Mouse (Mus musculus) kidney, postnatal 14 days (tissue): ENCODE data around the gene Dnajc1.

Experiments used
- DNase-seq: peaks from one replicate; pipeline ENCODE4 v3.0.0; 2022; ENCODE audit warnings: mixed read lengths

The Dnajc1 gene

GRCm38 (mm10) chr2:18188367-18188766 lies 204.3 kb downstream of the Dnajc1 start:
- no peak for DNase-seq

DNA sequence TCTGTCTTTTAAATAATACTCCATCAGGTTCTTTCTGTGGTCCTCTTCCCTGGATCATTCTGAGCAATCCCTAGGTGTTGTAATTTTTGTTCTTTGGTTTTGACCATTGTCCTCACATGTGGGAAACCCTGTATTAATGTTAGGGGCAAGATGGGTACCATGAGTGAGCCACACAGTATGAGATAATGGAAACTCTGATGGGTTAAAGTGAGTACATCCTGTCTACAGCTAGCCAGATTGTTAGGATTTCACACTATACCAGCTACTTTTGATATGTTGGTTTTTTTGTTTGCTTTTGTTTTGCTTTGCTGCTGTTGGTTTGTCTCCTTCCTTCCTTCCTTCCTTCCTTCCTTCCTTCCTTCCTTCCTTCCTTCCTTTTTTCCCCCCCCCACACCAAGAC lies 209.6 kb downstream of the Dnajc1 start:
- no peak for DNase-seq

- DNase-seq = no peak
These were observed 211.0 kb downstream of the Dnajc1 start for GRCm38 (mm10) chr2:18181631-18182030.

DNA sequence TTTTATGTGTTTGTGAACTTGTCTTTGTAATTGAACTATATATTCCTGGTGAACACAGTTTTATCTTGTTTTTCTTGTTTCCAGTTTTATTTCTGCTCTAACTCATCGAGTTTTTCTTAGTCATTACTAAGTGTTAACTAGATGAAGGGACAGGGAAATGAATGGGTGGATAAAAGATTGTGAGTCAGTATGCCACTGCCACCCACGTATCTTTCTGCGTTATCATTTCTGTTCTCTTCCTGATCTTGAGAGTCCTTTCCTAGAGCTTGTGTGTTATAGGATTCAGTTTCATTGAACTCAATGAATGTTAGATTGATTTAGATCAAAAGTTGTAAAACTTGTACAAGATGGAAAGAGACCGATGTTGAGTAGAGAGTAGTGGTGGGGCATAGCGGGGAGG lies 212.3 kb downstream of the Dnajc1 start:
- no peak for DNase-seq

DNA sequence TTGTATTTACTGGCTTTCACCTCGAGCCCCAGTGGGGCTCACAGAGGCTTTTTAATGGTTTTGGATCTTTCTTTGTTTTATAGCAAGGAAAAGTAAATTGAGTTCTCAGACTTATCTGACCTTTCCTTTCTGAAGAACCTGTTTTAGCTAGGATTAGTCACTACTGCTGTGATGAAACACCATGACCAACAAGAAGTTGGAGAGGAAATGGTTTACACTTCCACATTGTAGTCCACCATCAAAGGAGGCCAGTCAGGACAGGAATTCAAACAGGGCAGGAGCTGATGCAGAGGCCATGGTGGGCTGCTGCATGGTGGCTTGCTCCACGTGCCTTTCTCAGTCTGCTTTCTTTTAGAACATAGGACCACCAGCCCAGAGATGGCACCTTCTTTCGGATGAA lies 216.4 kb downstream of the Dnajc1 start:
- no peak for DNase-seq

DNA sequence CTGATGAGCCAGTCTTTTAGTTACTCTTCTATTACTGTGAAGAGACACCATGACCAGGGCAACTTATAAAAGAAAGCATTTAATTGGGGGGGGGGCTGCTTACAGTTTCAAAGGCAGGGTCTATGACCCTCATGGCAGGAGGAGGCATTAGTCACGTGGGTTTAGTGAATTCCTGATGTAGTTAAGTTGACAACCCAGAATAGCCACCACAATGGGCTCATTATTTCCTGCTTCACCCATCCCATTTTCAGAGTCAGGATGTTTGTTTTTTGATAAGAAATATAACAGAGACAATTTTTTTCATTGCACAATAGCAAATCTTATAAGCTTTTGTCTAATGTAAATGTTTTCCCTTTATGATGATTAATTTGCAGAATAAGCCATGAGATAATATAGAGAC lies 217.4 kb downstream of the Dnajc1 start:
- DNase-seq = no peak

DNA sequence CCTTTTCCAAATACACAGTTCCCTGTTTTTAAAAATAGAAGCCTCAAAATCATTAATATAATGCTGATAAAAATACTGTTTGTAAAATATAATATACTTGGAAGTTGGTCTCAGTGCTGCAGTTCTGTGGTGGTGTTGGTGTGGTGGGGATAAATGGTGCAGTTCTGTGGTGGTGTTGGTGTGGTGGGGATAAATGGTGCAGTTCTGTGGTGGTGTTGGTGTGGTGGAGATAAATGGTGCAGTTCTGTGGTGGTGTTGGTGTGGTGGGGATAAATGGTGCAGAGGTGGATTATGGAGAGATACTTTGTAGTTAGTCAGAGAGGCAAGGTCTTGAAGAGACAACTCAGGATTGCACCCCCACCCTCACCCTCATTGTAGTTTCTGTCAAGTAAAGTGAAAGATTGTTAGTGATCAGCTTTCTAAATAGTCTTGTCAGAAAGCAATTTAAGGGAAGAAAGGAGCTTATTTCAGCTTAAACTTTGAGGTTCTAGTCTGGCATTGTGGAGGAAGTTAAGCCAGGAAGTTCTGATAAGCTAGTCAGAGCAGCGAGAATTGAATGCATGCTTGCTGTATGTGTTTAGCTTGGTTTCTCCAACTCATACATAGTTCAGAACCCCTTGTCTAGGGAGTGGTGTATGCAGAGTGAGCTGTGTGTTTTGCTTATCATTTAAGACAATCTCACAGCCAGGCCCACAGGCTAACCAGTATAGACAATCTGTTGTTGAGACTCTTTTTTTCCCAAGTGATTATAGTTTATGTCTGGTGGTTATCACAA lies 223.3 kb downstream of the Dnajc1 start:
- DNase-seq = no peak

DNA sequence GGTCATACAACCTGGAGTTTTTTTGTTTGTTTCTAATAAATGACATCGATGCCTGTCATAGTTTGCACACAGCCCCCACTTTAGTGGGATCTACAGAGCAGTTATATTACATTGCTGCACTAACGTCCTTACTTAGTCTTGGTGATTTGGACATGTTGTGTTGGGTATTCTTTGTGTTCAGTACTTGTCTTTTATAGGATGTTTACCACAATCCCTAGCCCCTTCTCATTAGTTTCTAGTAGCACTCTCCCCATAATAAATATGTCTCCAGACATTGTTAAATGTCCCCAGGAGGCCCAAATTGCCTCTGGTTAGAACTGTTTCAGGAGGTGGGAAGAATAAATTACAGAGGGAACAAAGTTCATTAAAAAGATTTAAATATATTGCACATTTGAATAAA lies 227.1 kb downstream of the Dnajc1 start:
- no peak for DNase-seq

GRCm38 (mm10) chr2:18160992-18161391 lies 231.6 kb downstream of the Dnajc1 start:
- DNase-seq = no peak

DNA sequence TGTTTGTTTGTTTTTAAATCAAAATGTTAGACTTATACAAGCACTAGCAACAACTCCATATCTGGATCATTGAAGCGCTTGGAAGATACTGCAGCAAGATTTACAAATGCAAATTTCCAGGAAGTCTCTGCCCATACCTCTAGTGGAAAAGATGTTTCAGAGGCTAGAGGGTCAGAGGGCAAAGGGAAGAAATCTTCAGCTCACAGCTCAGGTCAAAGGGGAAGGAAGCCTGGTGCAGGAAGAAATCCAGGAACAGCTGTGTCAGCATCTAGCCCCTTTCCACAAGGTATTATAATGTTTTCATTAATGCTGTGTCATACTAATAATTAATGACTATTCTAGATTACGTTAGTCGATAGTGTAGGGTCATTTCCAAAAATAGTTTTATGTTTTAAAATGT lies 233.2 kb downstream of the Dnajc1 start:
- DNase-seq = no peak

DNA sequence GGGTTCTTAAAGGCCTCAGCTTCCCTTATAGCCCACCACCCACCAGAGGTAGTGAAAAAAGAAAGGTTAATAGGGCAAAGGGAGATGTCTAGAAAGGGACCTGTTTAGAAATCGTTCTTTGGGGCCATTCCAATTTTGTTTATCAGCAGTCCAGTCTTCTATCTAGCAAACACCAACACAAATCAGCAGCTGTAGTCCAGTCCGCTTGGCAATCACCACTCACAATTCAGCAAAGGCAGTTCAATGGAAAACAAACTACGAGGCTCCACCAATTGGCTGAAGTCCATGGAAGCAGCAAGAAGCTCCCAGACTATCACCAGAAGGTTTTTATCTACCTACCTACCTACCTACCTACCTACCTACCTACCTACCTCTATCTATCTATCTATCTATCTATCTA lies 236.5 kb downstream of the Dnajc1 start:
- DNase-seq = no peak
